Mouse (Mus musculus) hindbrain, embryonic 16.5 days (tissue): ENCODE measurements at regions not wholly inside any gene's neighbourhood (a gene's known extent, or its start where the extent isn't known, plus 50 kb on each side); places are given as distances from the start of the nearest gene placed in this dataset.
A peak's percentile ranks its signal among the peaks of the same experiment; 100 is the strongest.

Experiments used
- ATAC-seq: fragments of 200-750 bp; cut with Nextera tagmentation; 2 replicates; pipeline ENCODE4 v1.8.0; 2017; ENCODE audit warnings: moderate TSS enrichment, moderate library complexity
- H3K27ac ChIP-seq: fragments of 300-500 bp; sonication (generic); 2 replicates; pipeline ENCODE4 v1.5.1; 2014; ENCODE audit warnings: low read depth, mild to moderate bottlenecking, control low read depth, low read length, moderate library complexity
- H3K27me3 ChIP-seq: fragments of 300-500 bp; sonication (generic); replicated peaks from 2 replicates; pipeline ENCODE4 v1.6.1; 2014; ENCODE audit warnings: low read length; ENCODE audit not compliant: control insufficient read depth, insufficient read depth
- H3K36me3 ChIP-seq: fragments of 300-500 bp; sonication (generic); 2 replicates; pipeline ENCODE4 v1.6.1; 2014; ENCODE audit warnings: mild to moderate bottlenecking, low read length, moderate library complexity, mixed read lengths; ENCODE audit not compliant: control insufficient read depth, insufficient read depth
- H3K4me1 ChIP-seq: fragments of 300-500 bp; sonication (generic); 2 replicates; pipeline ENCODE4 v1.6.1; 2014; ENCODE audit warnings: low read depth, low read length; ENCODE audit not compliant: control insufficient read depth, insufficient read depth
- H3K4me2 ChIP-seq: fragments of 300-500 bp; sonication (generic); 2 replicates; pipeline ENCODE4 v1.6.1; 2014; ENCODE audit warnings: mild to moderate bottlenecking, low read length, control low read depth, moderate library complexity
- H3K4me3 ChIP-seq: fragments of 300-500 bp; sonication (generic); 2 replicates; pipeline ENCODE4 v1.5.1; 2014; ENCODE audit warnings: mild to moderate bottlenecking, low read length, control low read depth, moderate library complexity
- H3K9ac ChIP-seq: fragments of 300-500 bp; sonication (generic); 2 replicates; pipeline ENCODE4 v1.6.1; 2014; ENCODE audit warnings: low read depth, mild to moderate bottlenecking, control low read depth, low read length, moderate library complexity
- H3K9me3 ChIP-seq: fragments of 300-500 bp; sonication (generic); 2 replicates; pipeline ENCODE4 v1.6.1; 2014; ENCODE audit warnings: mild to moderate bottlenecking, low read length, moderate library complexity; ENCODE audit not compliant: control insufficient read depth
- WGBS: fragments of 180-500 bp; shearing (Covaris S2); extraction: QIAGEN DNeasy Blood & Tissue Kit; methylation state at CpG from one replicate; pipeline ENCODE4 v1.1.7; 2014; 5-methylcytosine and 5-hydroxymethylcytosine counted together

GRCm38 (mm10) chr1:120911962-120912670 lies 309.9 kb downstream of the En1 start:
- H3K27me3 ChIP-seq = no peaks in the 10 kb centered on the region
- no peaks in the 10 kb centered on the region for H3K9me3 ChIP-seq
- no peak overlapping the region for H3K4me2 ChIP-seq
- H3K9ac ChIP-seq = no peak overlapping the region
- peak; percentile 40; the same call in 1 of the 2 replicates for ATAC-seq
- H3K4me1 ChIP-seq = no peaks in the 10 kb centered on the region
- no peak overlapping the region for H3K4me3 ChIP-seq
- H3K36me3 ChIP-seq = no peaks in the 10 kb centered on the region
- no peak overlapping the region for H3K27ac ChIP-seq
- 19% methylated on average over 8 of the region's 8 CpGs for WGBS

GRCm38 (mm10) chr1:120921540-120921939 lies 319.3 kb downstream of the En1 start:
- Histone ChIP-seq H3K27me3 (no peaks in the 10 kb centered on the region), H3K36me3 (no peaks in the 10 kb centered on the region), H3K4me2 (no peak overlapping the region), H3K4me3 (no peak overlapping the region), H3K4me1 (no peaks in the 10 kb centered on the region), H3K27ac (no peak overlapping the region), H3K9ac (no peak overlapping the region), H3K9me3 (no peaks in the 10 kb centered on the region)
- ATAC-seq = peak; percentile 73
- 73% methylated on average over 3 of the region's 3 CpGs for WGBS

- H3K27ac ChIP-seq = no peak overlapping the region
- peak; percentile 11; the same call in 1 of the 2 replicates for ATAC-seq
- WGBS = 80% methylated on average over 3 of the region's 3 CpGs
Observed at GRCm38 (mm10) chr1:120925271-120925670, 323.1 kb downstream of the En1 start.

GRCm38 (mm10) chr1:120930141-120930540 lies 327.9 kb downstream of the En1 start:
- H3K36me3 ChIP-seq = no peaks in the 10 kb centered on the region
- H3K27me3 ChIP-seq = no peaks in the 10 kb centered on the region
- H3K4me3 ChIP-seq = no peak overlapping the region
- no peak overlapping the region for H3K9ac ChIP-seq
- WGBS = 80% methylated on average over 7 of the region's 7 CpGs
- no peaks in the 10 kb centered on the region for H3K4me1 ChIP-seq
- no peaks in the 10 kb centered on the region for H3K9me3 ChIP-seq
- no peak for ATAC-seq
- H3K27ac ChIP-seq = no peak overlapping the region
- H3K4me2 ChIP-seq = no peak overlapping the region

More at GRCm38 (mm10) chr1:120925271-120925670, 323.1 kb downstream of the En1 start:
- Histone ChIP-seq H3K27me3 (no peaks in the 10 kb centered on the region), H3K4me3 (no peak overlapping the region), H3K9me3 (no peaks in the 10 kb centered on the region), H3K4me1 (no peaks in the 10 kb centered on the region), H3K4me2 (no peak overlapping the region), H3K36me3 (no peaks in the 10 kb centered on the region), H3K9ac (no peak overlapping the region)

- Histone ChIP-seq H3K27ac (no peak overlapping the region), H3K4me3 (no peak overlapping the region), H3K9ac (no peak overlapping the region), H3K9me3 (no peaks in the 10 kb centered on the region), H3K4me2 (no peak overlapping the region), H3K27me3 (no peaks in the 10 kb centered on the region), H3K4me1 (no peaks in the 10 kb centered on the region), H3K36me3 (no peaks in the 10 kb centered on the region)
- ATAC-seq = no peak
- WGBS = 67% methylated on average over 3 of the region's 3 CpGs
Observed at GRCm38 (mm10) chr1:120935321-120935720, 333.1 kb downstream of the En1 start.

GRCm38 (mm10) chr1:120943711-120944110 lies 341.5 kb downstream of the En1 start:
- no peak for ATAC-seq
- no peak overlapping the region for H3K9ac ChIP-seq
- no peak overlapping the region for H3K4me3 ChIP-seq
- H3K4me2 ChIP-seq = no peak overlapping the region
- no peaks in the 10 kb centered on the region for H3K4me1 ChIP-seq
- WGBS = 92% methylated on average over 4 of the region's 4 CpGs
- no peaks in the 10 kb centered on the region for H3K27me3 ChIP-seq
- H3K27ac ChIP-seq = no peak overlapping the region
- H3K9me3 ChIP-seq = no peaks in the 10 kb centered on the region
- H3K36me3 ChIP-seq = no peaks in the 10 kb centered on the region

GRCm38 (mm10) chr1:120946349-120946748 lies 344.1 kb downstream of the En1 start:
- Histone ChIP-seq H3K4me3 (no peak overlapping the region), H3K9ac (no peak overlapping the region), H3K27me3 (no peaks in the 10 kb centered on the region), H3K4me1 (no peaks in the 10 kb centered on the region), H3K27ac (no peak overlapping the region), H3K4me2 (no peak overlapping the region), H3K9me3 (no peaks in the 10 kb centered on the region), H3K36me3 (no peaks in the 10 kb centered on the region)
- ATAC-seq = no peak
- 61% methylated on average over 4 of the region's 4 CpGs for whole genome bisulfite sequencing

- Histone ChIP-seq H3K27me3 (no peaks in the 10 kb centered on the region), H3K9me3 (no peaks in the 10 kb centered on the region), H3K9ac (no peak overlapping the region), H3K27ac (no peak overlapping the region), H3K4me2 (no peak overlapping the region), H3K4me1 (no peaks in the 10 kb centered on the region), H3K36me3 (no peaks in the 10 kb centered on the region), H3K4me3 (no peak overlapping the region)
- WGBS = 82% methylated on average over 1 of the region's 1 CpGs
- no peak for ATAC-seq
Observed at GRCm38 (mm10) chr1:120961235-120961634, 359.0 kb downstream of the En1 start.

- H3K36me3 ChIP-seq = no peaks in the 10 kb centered on the region
- no peak overlapping the region for H3K4me2 ChIP-seq
- no peak overlapping the region for H3K4me3 ChIP-seq
- ATAC-seq = no peak
- no peak overlapping the region for H3K27ac ChIP-seq
- H3K9ac ChIP-seq = no peak overlapping the region
- no peaks in the 10 kb centered on the region for H3K9me3 ChIP-seq
- 21% methylated on average over 8 of the region's 8 CpGs for WGBS
- no peaks in the 10 kb centered on the region for H3K4me1 ChIP-seq
- no peaks in the 10 kb centered on the region for H3K27me3 ChIP-seq
Observed at GRCm38 (mm10) chr1:120961984-120962383, 359.8 kb downstream of the En1 start.
